Mouse (Mus musculus) kidney, postnatal 14 days (tissue): ENCODE data around the gene Cops4.

Experiments
- DNase-seq: peaks from one replicate; pipeline ENCODE4 v3.0.0; 2022; ENCODE audit warnings: mixed read lengths

The Cops4 gene

GRCm38 (mm10) chr5:100518049-100519026 lies at the start of gene Cops4:
Gene Cops4 (plus strand): TSS chr5:100518309.
- DNase-seq: peak; percentile 99

DNA sequence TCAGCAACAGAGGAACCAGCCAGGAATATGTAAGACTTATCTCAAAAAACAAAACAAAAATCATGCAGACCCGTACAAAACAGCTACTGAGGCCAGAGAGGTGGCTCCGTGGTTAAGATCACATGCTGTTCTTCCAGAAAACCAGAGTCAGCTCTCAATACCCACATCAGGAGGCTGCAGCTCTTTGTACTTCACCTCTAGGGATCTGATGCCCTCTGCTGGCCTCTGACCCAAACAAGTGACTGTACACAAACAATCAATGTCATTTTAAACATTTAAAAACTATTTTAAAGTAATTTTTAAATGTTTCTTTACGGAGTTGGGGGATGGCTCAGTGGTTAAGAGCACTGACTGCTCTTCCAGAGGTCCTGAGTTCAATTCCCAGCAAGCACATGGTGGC lies 41.8 kb upstream of the Cops4 start:
- DNase-seq: no peak

DNA sequence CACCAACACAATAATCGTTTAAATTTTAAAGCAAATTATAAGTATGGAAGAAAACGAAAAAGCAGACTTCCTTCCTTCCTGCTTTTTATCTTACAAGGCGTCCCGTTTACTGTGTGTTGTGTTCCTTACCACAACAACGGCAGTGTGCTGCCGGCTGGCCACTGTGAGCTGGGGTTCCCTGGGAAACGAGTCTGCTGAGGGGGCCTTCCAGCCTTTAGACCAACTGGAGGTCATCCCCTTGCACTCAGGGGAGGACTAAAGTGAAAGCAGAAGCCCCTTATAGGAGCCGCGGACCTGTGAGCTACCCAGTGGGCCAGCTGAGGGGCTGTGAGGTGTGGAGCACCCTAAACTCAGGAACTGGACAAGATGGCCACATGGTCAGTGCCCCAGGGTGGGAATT lies 40.5 kb upstream of the Cops4 start:
- DNase-seq: no peak

GRCm38 (mm10) chr5:100483569-100483968 lies 34.5 kb upstream of the Cops4 start:
- DNase-seq: no peak

DNA sequence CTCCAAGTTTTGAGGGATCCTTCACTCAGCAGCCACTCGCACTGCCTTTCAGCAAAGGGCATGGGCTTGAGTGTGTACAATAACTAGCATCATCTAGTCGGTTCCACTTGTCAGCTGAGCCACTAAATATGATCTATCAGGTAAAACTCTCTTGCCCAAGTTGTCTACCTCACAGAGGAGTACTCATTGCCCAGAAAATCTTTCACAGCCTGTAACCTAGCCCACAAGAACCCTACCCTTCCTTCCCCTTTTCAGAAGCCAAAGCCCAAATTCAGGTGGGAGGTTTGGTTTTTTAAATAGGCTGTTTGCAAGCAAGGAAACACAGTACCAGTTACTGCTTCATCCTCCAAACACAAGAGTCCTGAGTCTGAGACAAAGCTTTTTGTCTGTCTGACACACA lies 31.0 kb upstream of the Cops4 start:
- no peak for DNase-seq

DNA sequence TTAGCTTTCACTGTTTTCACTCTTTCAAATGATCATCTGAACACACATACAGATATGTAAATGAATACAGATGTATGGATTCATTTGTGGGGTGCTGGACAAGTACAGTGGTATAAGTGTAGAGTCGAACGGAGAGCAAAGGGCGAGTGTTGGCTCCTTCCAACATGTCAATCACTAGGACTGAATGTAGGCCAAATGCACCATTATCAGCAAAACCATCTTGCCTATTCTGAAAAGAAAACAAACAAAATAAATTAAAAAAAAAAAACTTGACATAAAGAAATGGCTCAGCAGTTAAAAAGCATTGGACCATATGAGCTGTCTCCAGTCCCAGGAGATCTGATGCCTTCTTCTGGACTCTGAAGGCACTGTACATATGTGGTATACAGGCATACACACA lies 29.9 kb upstream of the Cops4 start:
- no peak for DNase-seq

GRCm38 (mm10) chr5:100489340-100489739 lies 28.8 kb upstream of the Cops4 start:
- no peak for DNase-seq

- peak; percentile 12 for DNase-seq
These were observed 26.4 kb upstream of the Cops4 start for GRCm38 (mm10) chr5:100491704-100492103.

DNA sequence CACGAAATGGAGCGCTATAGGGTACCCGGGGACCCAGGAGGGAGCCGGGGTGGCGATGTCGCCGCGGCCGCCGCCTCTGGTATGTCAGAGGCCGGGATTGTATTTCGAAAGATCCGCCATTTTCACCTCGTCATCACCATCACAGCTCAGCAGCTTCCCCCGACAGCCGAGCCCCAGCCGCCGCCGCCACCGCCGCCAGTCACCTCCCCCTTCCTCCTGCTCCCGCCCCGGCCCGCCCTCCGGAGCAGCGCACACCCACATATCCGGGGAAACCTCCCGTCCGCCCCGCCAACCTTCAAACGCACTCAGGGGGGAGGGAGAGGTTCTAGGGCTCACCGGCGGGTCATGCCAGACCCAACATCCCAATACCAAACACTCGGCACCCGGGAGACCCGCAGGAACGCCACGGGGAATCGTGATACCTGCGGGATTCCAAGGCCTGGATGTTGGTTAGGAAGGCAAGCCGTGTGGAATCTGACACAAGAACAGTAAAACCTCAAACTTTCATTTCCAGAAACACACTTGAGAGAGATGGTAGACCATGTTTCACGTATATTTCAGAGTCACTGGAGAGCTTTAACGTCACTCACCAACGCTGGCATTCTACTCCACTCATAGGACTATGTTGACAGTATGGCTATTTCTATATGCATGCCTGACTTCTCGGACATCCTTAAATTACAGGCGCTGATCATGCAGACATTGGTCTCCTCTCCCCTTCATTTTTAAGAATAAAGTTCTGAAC lies 19.5 kb upstream of the Cops4 start:
- DNase-seq: peak; percentile 89

- DNase-seq: no peak
These were observed 18.9 kb upstream of the Cops4 start for GRCm38 (mm10) chr5:100499243-100499642.

- peak; percentile 38 for DNase-seq
These were observed 18.2 kb upstream of the Cops4 start for GRCm38 (mm10) chr5:100499831-100500304.

GRCm38 (mm10) chr5:100500458-100500961 lies 17.6 kb upstream of the Cops4 start, which contains the start of gene Lin54:
Gene Lin54 (minus strand): TSS chr5:100500639.
- peak; percentile 93 for DNase-seq

DNA sequence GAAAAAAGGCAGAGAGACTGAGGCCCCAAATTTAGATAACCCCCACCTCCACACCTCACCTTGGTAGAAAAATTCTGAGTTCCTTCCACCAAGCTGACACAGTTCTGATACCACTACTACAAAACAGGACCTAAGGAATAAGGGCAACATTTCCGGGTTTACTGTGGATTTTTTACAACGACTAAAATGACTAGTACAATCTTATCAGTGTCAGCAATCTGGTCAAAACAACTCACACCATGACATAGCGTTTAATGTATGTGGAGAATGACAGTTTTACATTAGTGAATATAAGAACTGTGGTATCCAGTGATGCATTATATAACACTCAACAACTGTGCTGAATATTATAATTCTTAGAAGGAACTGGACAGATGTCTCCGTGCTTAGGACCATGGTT lies 16.8 kb upstream of the Cops4 start:
- no peak for DNase-seq

GRCm38 (mm10) chr5:100509247-100509646 lies 8.9 kb upstream of the Cops4 start:
- no peak for DNase-seq

DNA sequence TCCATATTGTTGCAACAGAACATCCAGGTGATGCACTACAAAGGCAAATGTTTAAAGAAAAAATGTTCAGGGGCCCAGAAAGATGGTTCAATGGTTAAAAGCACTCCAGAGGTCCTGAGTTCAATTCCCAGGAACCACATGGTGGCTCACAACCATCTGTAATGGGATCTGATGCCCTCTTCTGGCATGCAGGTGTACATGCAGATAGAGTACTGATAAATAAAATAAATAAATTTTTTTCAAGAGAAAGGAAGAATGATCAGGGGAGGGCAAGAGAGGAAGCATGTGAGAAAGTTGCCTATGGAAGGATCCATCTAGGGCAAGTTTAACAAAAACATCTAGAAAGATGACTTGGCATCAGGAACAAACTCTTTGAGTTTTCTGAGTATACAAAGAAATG lies 5.5 kb upstream of the Cops4 start:
- DNase-seq: no peak

DNA sequence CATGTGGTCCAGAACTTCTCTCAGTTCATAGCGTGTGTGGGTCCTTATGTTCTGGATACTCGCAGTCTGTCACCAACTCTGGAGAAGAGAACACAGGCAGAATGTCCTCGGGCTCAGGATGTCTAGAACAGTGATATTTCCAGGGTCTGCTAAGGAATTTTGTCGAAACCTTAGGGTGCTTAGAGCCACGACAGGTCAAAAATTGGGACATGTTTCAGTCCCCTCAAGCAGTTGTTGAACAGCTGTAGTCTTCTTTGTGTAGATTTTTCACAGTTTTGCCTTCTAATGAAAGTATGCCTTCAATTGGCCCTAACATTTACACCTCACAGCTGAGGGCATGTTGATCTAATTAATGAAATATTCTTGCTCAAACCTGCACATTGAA lies 910 bp downstream of the Cops4 start:
- no peak for DNase-seq

DNA sequence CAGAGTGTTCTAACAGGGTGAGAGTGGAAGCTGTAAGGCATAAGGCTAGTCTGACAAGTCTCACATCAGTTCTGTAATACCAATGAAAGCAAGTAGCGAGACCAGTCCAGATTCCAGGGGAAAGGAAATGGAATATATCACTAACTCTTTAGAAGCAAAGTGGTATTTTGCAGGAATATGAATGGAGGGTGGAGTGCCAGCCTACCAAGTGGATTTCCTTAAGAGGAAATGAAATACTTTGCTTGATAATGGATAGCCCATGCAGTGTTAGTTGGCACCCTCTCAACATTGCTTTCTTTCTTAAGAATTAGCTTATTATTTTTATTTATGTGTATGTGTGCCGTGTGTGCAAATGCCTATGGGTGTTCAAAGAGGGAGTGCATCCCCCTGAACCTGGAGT lies 2.1 kb downstream of the Cops4 start:
- no peak for DNase-seq

GRCm38 (mm10) chr5:100523331-100523730 lies 5.2 kb downstream of the Cops4 start:
- DNase-seq: no peak

DNA sequence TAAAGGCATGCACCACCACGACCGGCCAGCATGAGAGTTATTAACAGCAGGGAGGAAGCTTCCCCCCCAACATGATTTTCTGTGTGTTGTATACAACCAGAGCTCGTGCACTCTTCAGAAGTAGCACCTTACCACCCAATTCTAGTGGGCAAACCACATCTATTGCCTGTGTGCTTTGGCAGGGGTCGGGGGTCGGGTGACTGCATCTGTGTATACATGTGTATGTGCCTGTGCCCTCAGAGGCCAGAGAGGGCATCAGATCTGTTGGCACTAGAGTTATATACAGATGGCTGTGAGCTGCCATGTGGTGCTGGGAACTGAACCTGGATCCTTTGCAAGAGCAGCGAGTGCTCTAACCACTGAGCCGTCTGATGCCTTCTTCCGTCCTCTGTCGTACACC lies 6.8 kb downstream of the Cops4 start:
- no peak for DNase-seq

DNA sequence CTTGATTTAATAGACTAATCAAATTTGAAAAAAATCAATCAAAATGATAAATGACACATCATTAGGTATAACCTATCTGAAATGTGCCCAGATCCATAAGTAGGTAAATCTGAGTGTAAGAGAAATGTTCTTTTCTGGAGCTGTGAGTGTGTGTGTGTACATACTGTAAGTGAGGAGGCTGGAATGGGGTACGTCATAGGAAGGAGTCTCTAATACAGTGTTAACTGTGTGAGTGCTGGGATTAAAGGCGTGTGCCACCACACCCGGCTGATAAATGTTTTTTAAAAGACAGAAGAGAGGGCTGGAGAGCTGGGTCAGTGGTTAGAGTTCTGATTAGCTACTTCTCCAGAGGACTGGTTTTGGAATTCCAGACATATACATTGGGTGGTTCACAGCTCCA lies 7.5 kb downstream of the Cops4 start:
- DNase-seq: no peak

GRCm38 (mm10) chr5:100526164-100526563 lies 8.1 kb downstream of the Cops4 start:
- peak; percentile 24 for DNase-seq

DNA sequence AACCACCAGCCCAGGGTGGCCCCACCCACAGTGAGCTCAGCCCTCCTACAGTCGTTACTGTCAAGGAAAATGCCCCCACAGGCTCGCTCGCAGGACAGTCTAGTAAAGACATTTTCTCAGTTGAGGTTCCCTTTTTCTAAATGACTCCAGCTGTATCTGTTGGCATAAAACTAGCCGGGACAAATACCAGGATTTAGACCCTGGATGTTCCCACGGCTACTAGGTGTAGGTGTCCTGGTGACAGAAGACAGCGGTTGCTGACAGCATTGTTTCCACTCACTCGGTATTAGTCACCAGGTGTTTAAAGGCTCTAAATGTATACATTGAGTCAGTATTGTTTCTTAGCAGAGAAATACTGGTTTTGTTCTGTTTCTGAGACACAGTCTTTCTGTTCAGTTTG lies 17.7 kb downstream of the Cops4 start:
- DNase-seq: no peak

- peak; percentile 53 for DNase-seq
These were observed 18.5 kb downstream of the Cops4 start for GRCm38 (mm10) chr5:100536638-100537037.
